Mouse (Mus musculus) embryonic facial prominence, embryonic 12.5 days (tissue): ENCODE data around the gene Cdhr4. TPM values are rescaled to one million over a fixed set of nuclear protein-coding genes. Genes with fewer than 3 reads are reported as not detected.

Experiments used
- ATAC-seq: fragments of 200-750 bp; cut with Nextera tagmentation; 2 replicates; pipeline ENCODE4 v1.8.0; 2017; ENCODE audit not compliant: insufficient number of reproducible peaks, insufficient read depth, low FRiP score, low TSS enrichment
- H3K27ac ChIP-seq: fragments of 300-500 bp; sonication (generic); 2 replicates; pipeline ENCODE4 v1.5.1; 2016; ENCODE audit warnings: mild to moderate bottlenecking
- H3K27me3 ChIP-seq: fragments of 300-500 bp; sonication (generic); 2 replicates; pipeline ENCODE4 v1.6.1; 2016; ENCODE audit warnings: mild to moderate bottlenecking, moderate library complexity
- H3K36me3 ChIP-seq: fragments of 300-500 bp; sonication (generic); 2 replicates; pipeline ENCODE4 v1.6.1; 2016; ENCODE audit warnings: mild to moderate bottlenecking
- H3K4me1 ChIP-seq: fragments of 300-500 bp; sonication (generic); 2 replicates; pipeline ENCODE4 v1.6.1; 2016
- H3K4me2 ChIP-seq: fragments of 300-500 bp; sonication (generic); replicated peaks from 2 replicates; pipeline ENCODE4 v1.6.1; 2016; ENCODE audit warnings: mild to moderate bottlenecking, moderate library complexity
- H3K4me3 ChIP-seq: fragments of 300-500 bp; sonication (generic); 2 replicates; pipeline ENCODE4 v1.5.1; 2016; ENCODE audit warnings: mild to moderate bottlenecking
- H3K9ac ChIP-seq: fragments of 300-500 bp; sonication (generic); 2 replicates; pipeline ENCODE4 v1.6.1; 2016; ENCODE audit warnings: mild to moderate bottlenecking, moderate library complexity
- H3K9me3 ChIP-seq: fragments of 300-500 bp; sonication (generic); 2 replicates; pipeline ENCODE4 v1.6.1; 2016; ENCODE audit warnings: mild to moderate bottlenecking, moderate library complexity
- WGBS: fragments of 180-500 bp; shearing (Covaris S2); methylation state at CpG from one replicate; pipeline ENCODE4 v1.1.7; 2016; 5-methylcytosine and 5-hydroxymethylcytosine counted together
- polyA plus RNA-seq: library from polyadenylated mRNA; unstranded; fragments of >200 nt; fragmentation: Nextera tagmentation; extraction: Ambion mirVana; gene quantifications from 2 replicates; pipeline ENCODE4 v1.2.1, GENCODE M21; 2016

Cdhr4 gene
- polyA plus RNA-seq, 1 experiment from 2014 or later, result 14.6 TPM

GRCm38 (mm10) chr9:108026584-108026983, 34.3 kb downstream of the Cdhr4 start:
- Histone ChIP-seq H3K9ac (no peak overlapping the region), H3K27ac (no peak overlapping the region), H3K4me1 (no peaks in the 10 kb centered on the region), H3K4me3 (no peak overlapping the region), H3K27me3 (no peaks in the 10 kb centered on the region), H3K4me2 (no peak overlapping the region), H3K36me3 (peaks cover 57% of the 10 kb centered on the region), H3K9me3 (no peaks in the 10 kb centered on the region)
- ATAC-seq, result no peak
- 85% methylated on average over 3 of the region's 3 CpGs for WGBS

- Histone ChIP-seq H3K4me3 (no peak overlapping the region), H3K9me3 (no peaks in the 10 kb centered on the region), H3K9ac (no peak overlapping the region), H3K27me3 (no peaks in the 10 kb centered on the region), H3K4me2 (no peak overlapping the region), H3K27ac (no peak overlapping the region), H3K4me1 (no peaks in the 10 kb centered on the region), H3K36me3 (peaks cover 69% of the 10 kb centered on the region)
- 98% methylated on average over 3 of the region's 3 CpGs for WGBS
- no peak for ATAC-seq
Observed at GRCm38 (mm10) chr9:108027867-108028266, 35.6 kb downstream of the Cdhr4 start.

- Histone ChIP-seq H3K4me3 (no peak overlapping the region), H3K9ac (no peak overlapping the region), H3K36me3 (peaks cover 70% of the 10 kb centered on the region), H3K4me1 (no peaks in the 10 kb centered on the region), H3K27ac (no peak overlapping the region), H3K27me3 (no peaks in the 10 kb centered on the region), H3K9me3 (no peaks in the 10 kb centered on the region), H3K4me2 (no peak overlapping the region)
- ATAC-seq, result no peak
- 88% methylated on average over 5 of the region's 5 CpGs for WGBS
Observed at GRCm38 (mm10) chr9:108032126-108032525, 39.8 kb downstream of the Cdhr4 start.

GRCm38 (mm10) chr9:108035331-108036156, 43.2 kb downstream of the Cdhr4 start:
- Histone ChIP-seq H3K36me3 (peaks cover 62% of the 10 kb centered on the region), H3K9me3 (no peaks in the 10 kb centered on the region), H3K27me3 (no peaks in the 10 kb centered on the region), H3K4me1 (no peaks in the 10 kb centered on the region), H3K27ac (no peak overlapping the region), H3K9ac (no peak overlapping the region), H3K4me2 (no peak overlapping the region), H3K4me3 (no peak overlapping the region)
- WGBS, result 92% methylated on average over 2 of the region's 2 CpGs
- no peak for ATAC-seq

- Histone ChIP-seq H3K4me1 (peaks cover 14% of the 10 kb centered on the region), H3K27ac (no peak overlapping the region), H3K27me3 (no peaks in the 10 kb centered on the region), H3K9me3 (no peaks in the 10 kb centered on the region), H3K36me3 (peaks cover 66% of the 10 kb centered on the region), H3K9ac (no peak overlapping the region), H3K4me3 (no peak overlapping the region), H3K4me2 (no peak overlapping the region)
- WGBS, result 96% methylated on average over 8 of the region's 8 CpGs
- ATAC-seq, result no peak
Observed at GRCm38 (mm10) chr9:108044751-108045492, 52.6 kb downstream of the Cdhr4 start.

GRCm38 (mm10) chr9:108046582-108046981, 54.3 kb downstream of the Cdhr4 start:
- H3K27ac ChIP-seq, result no peak overlapping the region
- ATAC-seq, result no peak
- H3K4me3 ChIP-seq, result no peak overlapping the region
- peaks cover 65% of the 10 kb centered on the region for H3K36me3 ChIP-seq
- no peaks in the 10 kb centered on the region for H3K27me3 ChIP-seq
- 89% methylated on average over 4 of the region's 4 CpGs for WGBS
- H3K9ac ChIP-seq, result no peak overlapping the region
- H3K9me3 ChIP-seq, result no peaks in the 10 kb centered on the region
- H3K4me2 ChIP-seq, result no peak overlapping the region
- H3K4me1 ChIP-seq, result peaks cover 20% of the 10 kb centered on the region

- Histone ChIP-seq H3K9me3 (no peaks in the 10 kb centered on the region), H3K9ac (0 out of 2 replicates have a peak overlapping the region, but pooled peaks have one; percentile 70), H3K27me3 (no peaks in the 10 kb centered on the region), H3K36me3 (peaks cover 60% of the 10 kb centered on the region), H3K4me2 (peak overlapping the region; percentile 86), H3K27ac (0 out of 2 replicates have a peak overlapping the region, but pooled peaks have one; percentile 14), H3K4me3 (peak overlapping the region; percentile 75), H3K4me1 (peaks cover 24% of the 10 kb centered on the region)
- 55% methylated on average over 17 of the region's 17 CpGs for WGBS
- no peak for ATAC-seq
Observed at GRCm38 (mm10) chr9:108047601-108048565, 55.6 kb downstream of the Cdhr4 start.

- WGBS, result 2% methylated on average over 18 of the region's 19 CpGs
- Histone ChIP-seq H3K9ac (peak overlapping the region; percentile 70; the same call in 1 of the 2 replicates), H3K9me3 (no peaks in the 10 kb centered on the region), H3K27ac (0 out of 2 replicates have a peak overlapping the region, but pooled peaks have one; percentile 14), H3K4me3 (peak overlapping the region; percentile 75), H3K4me1 (peaks cover 30% of the 10 kb centered on the region), H3K27me3 (no peaks in the 10 kb centered on the region), H3K36me3 (peaks cover 53% of the 10 kb centered on the region), H3K4me2 (peak overlapping the region; percentile 86)
- peak; percentile 8 for ATAC-seq
Observed at GRCm38 (mm10) chr9:108048566-108048955, 56.3 kb downstream of the Cdhr4 start.

GRCm38 (mm10) chr9:108049016-108049455, 56.7 kb downstream of the Cdhr4 start, which contains the start of gene Gmppb:
Gene Gmppb (plus strand): TSS chr9:108049242.
- ATAC-seq, result peak; percentile 87
- Histone ChIP-seq H3K36me3 (peaks cover 56% of the 10 kb centered on the region), H3K4me2 (peak within 1 kb of the TSS; percentile 86), H3K9ac (peak within 1 kb of the TSS; percentile 70), H3K27me3 (no peaks in the 10 kb centered on the region), H3K4me1 (peaks cover 30% of the 10 kb centered on the region), H3K27ac (peak within 1 kb of the TSS; percentile 50; the same call in 1 of the 2 replicates), H3K4me3 (peak within 1 kb of the TSS; percentile 75), H3K9me3 (no peaks in the 10 kb centered on the region)
- WGBS, result under 1% methylated on average over 38 of the region's 39 CpGs
